In genomic region chrX:73007597-73008479, GRCm38 (mm10) we compare ENCODE assay signal across 8 mouse cellular contexts. TPM values are rescaled to one million over a fixed set of nuclear protein-coding genes. Genes with fewer than 3 reads are reported as not detected.
A peak's percentile ranks its signal among the peaks of the same experiment; 100 is the strongest.
DNase-seq lines count a peak whose midpoint lies in the region; ATAC-seq and TF ChIP-seq lines count a peak whose summit lies in the region.

No protein-coding gene starts in this region.

- H3K4me1 ChIP-seq in ES-Bruce4 (ENCODE audit: control insufficient read depth, insufficient read depth, low read length): no peaks in the 10 kb centered on the region
- no peaks in the 10 kb centered on the region for H3K4me1 ChIP-seq in forebrain, embryonic 14.5 days (ENCODE audit: control insufficient read depth, insufficient read depth, low read length)
- H3K4me1 ChIP-seq in lung, adult 2 months (ENCODE audit: control insufficient read depth, insufficient read depth, low read length): no peaks in the 10 kb centered on the region

- peak; percentile 96 for DNase-seq in forebrain, embryonic 14.5 days (ENCODE audit: low spot score)
- DNase-seq in heart, postnatal 25 days (ENCODE audit: low spot score): peak; percentile 85
- peak; percentile 85 to 96 for DNase-seq in layer of hippocampus, adult 18-20 months (ENCODE audit: low spot score in 2 of 2)
- DNase-seq in lung, adult 2 months: peak; percentile 85
- peak; percentile 80 to 86 for DNase-seq in thymus, adult 18-20 months

- 26% methylated on average over 23 of the region's 27 CpGs for WGBS in forebrain, embryonic 14.5 days
- 21% methylated on average over 27 of the region's 27 CpGs for WGBS in lung, adult 2 months

- peak; percentile 76 for TF ChIP-seq CTCF in ES-Bruce4 (IDR thresholded peaks at IDR 0.05; ENCODE audit: low read depth, low read length)
- peak; percentile 86 for TF ChIP-seq CTCF in lung, adult 2 months (IDR thresholded peaks at IDR 0.05; ENCODE audit: insufficient read depth, low read length)

- peak overlapping the region; percentile 88 for H3K4me3 ChIP-seq in ES-Bruce4 (ENCODE audit: low read depth, low read length)
- H3K4me3 ChIP-seq in forebrain, embryonic 14.5 days (ENCODE audit: low read depth, low read length): peak overlapping the region; percentile 28
- peak overlapping the region; percentile 93 for H3K4me3 ChIP-seq in lung, adult 2 months (replicated peaks; ENCODE audit: extremely low read depth, low read depth, low read length)

- peak overlapping the region; percentile 47 for H3K4me2 ChIP-seq in forebrain, embryonic 14.5 days (ENCODE audit: low read length)

- no peaks in the 10 kb centered on the region for H3K36me3 ChIP-seq in ES-Bruce4 (ENCODE audit: control insufficient read depth, insufficient read depth, low read length, poor library complexity, severe bottlenecking)
- H3K36me3 ChIP-seq in forebrain, embryonic 14.5 days (ENCODE audit: control insufficient read depth, insufficient read depth, low read length): no peaks in the 10 kb centered on the region

- no peak overlapping the region for H3K27ac ChIP-seq in ES-Bruce4 (ENCODE audit: insufficient read depth, low read length)
- peak overlapping the region; percentile 65 for H3K27ac ChIP-seq in forebrain, embryonic 14.5 days (ENCODE audit: low read depth, low read length)

- H3K27me3 ChIP-seq in ES-Bruce4 (ENCODE audit: control insufficient read depth, insufficient read depth, low read length, poor library complexity, severe bottlenecking): no peaks in the 10 kb centered on the region
- no peaks in the 10 kb centered on the region for H3K27me3 ChIP-seq in forebrain, embryonic 14.5 days (replicated peaks; ENCODE audit: control insufficient read depth, insufficient read depth, low read length)

- no peak for TF ChIP-seq POLR2A in ES-Bruce4 (IDR thresholded peaks at IDR 0.05; ENCODE audit: insufficient read depth, low read length)
- peak; percentile 94; the same call in 1 of the 2 replicates for TF ChIP-seq POLR2A in lung, adult 2 months (IDR thresholded peaks at IDR 0.05; ENCODE audit: borderline replicate concordance, extremely low read depth, low read depth, low read length)

- no peaks in the 10 kb centered on the region for H3K9me3 ChIP-seq in ES-Bruce4 (replicated peaks; ENCODE audit: control insufficient read depth, insufficient read depth, low read length, poor library complexity, severe bottlenecking)
- no peaks in the 10 kb centered on the region for H3K9me3 ChIP-seq in forebrain, embryonic 14.5 days (replicated peaks; ENCODE audit: control insufficient read depth, low read length)

- intact Hi-C loops in heart, postnatal 25 days (cut with DNase I): loop anchor here (2.0 to 5.0 kb wide), 2 partner anchors 489 to 645 kb away; no protein-coding TSS in a partner anchor

- H3K9ac ChIP-seq in ES-Bruce4 (ENCODE audit: low read depth, poor library complexity, severe bottlenecking): peak overlapping the region; percentile 76; the same call in 1 of the 2 replicates
- H3K9ac ChIP-seq in forebrain, embryonic 14.5 days (ENCODE audit: low read length): peak overlapping the region; percentile 49

- peak; percentile 99 for ATAC-seq in cerebellum, adult (ENCODE audit: insufficient number of reproducible peaks, low FRiP score, low TSS enrichment)
- ATAC-seq in forebrain, embryonic 14.5 days: peak; percentile 100
- peak; percentile 98 for ATAC-seq in neutrophil, adult 5-6 weeks (ENCODE audit: extremely low read depth, insufficient number of reproducible peaks, low FRiP score, poor library complexity, severe bottlenecking)

- TF ChIP-seq EP300 in ES-Bruce4 (IDR thresholded peaks at IDR 0.05; ENCODE audit: insufficient read depth, low read depth, low read length): 0 out of 2 replicates have a peak, but pooled peaks have one; percentile 26

RNA-seq across cellular contexts. Expression of gene Zfp185, which starts 20.7 kb away (rescaled TPM):
- 18.8 and 20.2 TPM in 2 replicates for polyA plus RNA-seq in ES-Bruce4 (2011; ENCODE audit: insufficient read depth, insufficient read length, low read depth, missing spikeins)
- polyA plus RNA-seq in forebrain, embryonic 14.5 days (2014; fragmentation: Nextera tagmentation; extraction: Ambion mirVana): 0.76 and 0.87 TPM in 2 replicates
- 1 to 10 TPM; 1.2 to 1.9 TPM for total RNA-seq in heart, postnatal 25 days (2021)
- total RNA-seq in layer of hippocampus, adult 18-20 months (2021): 1 to 10 TPM; 1.3 to 1.4 TPM
- polyA plus RNA-seq in lung, adult 2 months (2012; rRNA removed): 2.9 and 5.6 TPM in 2 replicates
- 0.70 and 1.2 TPM in 2 replicates for total RNA-seq in neutrophil, adult 5-6 weeks (2017)

RNA-seq across cellular contexts. Expression of gene Pnma5, which starts 29.1 kb away (rescaled TPM):
- polyA plus RNA-seq in ES-Bruce4 (2011; ENCODE audit: insufficient read depth, insufficient read length, low read depth, missing spikeins): 1.4 and 2.3 TPM in 2 replicates
- not detected in 2 replicates for polyA plus RNA-seq in forebrain, embryonic 14.5 days (2014; fragmentation: Nextera tagmentation; extraction: Ambion mirVana)
- total RNA-seq in heart, postnatal 25 days (2021): not detected
- total RNA-seq in layer of hippocampus, adult 18-20 months (2021): under 1 TPM; 0.20 to 0.48 TPM
- polyA plus RNA-seq in lung, adult 2 months (2012; rRNA removed): not detected in 2 replicates
- total RNA-seq in neutrophil, adult 5-6 weeks (2017): not detected in 2 replicates

RNA-seq across cellular contexts. Expression of gene Pnma3, which starts 56.7 kb away (rescaled TPM):
- polyA plus RNA-seq in ES-Bruce4 (2011; ENCODE audit: insufficient read depth, insufficient read length, low read depth, missing spikeins): 0.29 TPM in 1 of 2 replicates, not detected in the other
- polyA plus RNA-seq in forebrain, embryonic 14.5 days (2014; fragmentation: Nextera tagmentation; extraction: Ambion mirVana): 1.3 and 1.7 TPM in 2 replicates
- total RNA-seq in heart, postnatal 25 days (2021): not detected
- total RNA-seq in layer of hippocampus, adult 18-20 months (2021): 10 to 100 TPM; 16.0 to 19.9 TPM
- not detected in 2 replicates for polyA plus RNA-seq in lung, adult 2 months (2012; rRNA removed)
- total RNA-seq in neutrophil, adult 5-6 weeks (2017): not detected in 2 replicates

Comparison
In these comparisons a context has a peak if more than half of its experiments do, and no peak if none do; other contexts are left out.
1. H3K4me3 ChIP-seq: peak in every context shown above with its lines; median percentile 93 in lung, adult 2 months; 88 in ES-Bruce4; 28 in forebrain, embryonic 14.5 days.
2. RNA of gene Pnma3, which starts 56.7 kb away (total RNA-seq): 16.0 to 19.9 TPM in layer of hippocampus, adult 18-20 months; not detected in heart, postnatal 25 days and not detected in neutrophil, adult 5-6 weeks; every median in the first group is over 10 times any median in the second.
3. Peak in every context shown above with its lines, with median percentiles within 50 percentile points of each other: ATAC-seq and DNase-seq.